7 mouse cellular contexts compared by ENCODE assay signal in genomic region chr10:19935295-19935623, GRCm38 (mm10). TPM values are rescaled to one million over a fixed set of nuclear protein-coding genes. Genes with fewer than 3 reads are reported as not detected.
A peak's percentile ranks its signal among the peaks of the same experiment; 100 is the strongest.
DNase-seq lines count a peak whose midpoint lies in the region; ATAC-seq and TF ChIP-seq lines count a peak whose summit lies in the region.

No protein-coding gene starts in this region.

- peaks cover 5% of the 10 kb centered on the region; the same call in 1 of the 2 replicates for H3K27me3 ChIP-seq in lung, postnatal 0 days (replicated peaks; ENCODE audit: insufficient read depth, low read length)
- H3K27me3 ChIP-seq in kidney, embryonic 14.5 days (ENCODE audit: control insufficient read depth, insufficient read depth, low read length) = 0 out of 2 replicates have a peak, but pooled peaks cover 5% of the 10 kb centered on the region

- H3K4me3 ChIP-seq in lung, postnatal 0 days (ENCODE audit: low read depth, low read length) = peak overlapping the region; percentile 66
- peak overlapping the region; percentile 46 for H3K4me3 ChIP-seq in embryonic fibroblast, embryonic 13.5 days (ENCODE audit: insufficient read depth, low read length)
- H3K4me3 ChIP-seq in kidney, embryonic 14.5 days (ENCODE audit: low read length) = peak overlapping the region; percentile 70

- peak overlapping the region; percentile 41 for H3K9ac ChIP-seq in lung, postnatal 0 days (replicated peaks; ENCODE audit: low read depth)
- H3K9ac ChIP-seq in kidney, embryonic 14.5 days (ENCODE audit: low read depth, low read length) = peak overlapping the region; percentile 84; the same call in 1 of the 2 replicates

- no peak for TF ChIP-seq POLR2A in embryonic fibroblast, embryonic 13.5 days (IDR thresholded peaks at IDR 0.05; ENCODE audit: low read depth, low read length)

- H3K4me2 ChIP-seq in lung, postnatal 0 days (replicated peaks; ENCODE audit: low read depth, low read length) = peak overlapping the region; percentile 83
- peak overlapping the region; percentile 94 for H3K4me2 ChIP-seq in kidney, embryonic 14.5 days (replicated peaks; ENCODE audit: low read depth, low read length)

- no peak for DNase-seq in lung, postnatal 0 days (ENCODE audit: low spot score)
- DNase-seq in lung, postnatal 14 days = no peak
- DNase-seq in neural tube, embryonic 10.5 days (ENCODE audit: extremely low spot score, low spot score) = peak; percentile 44
- no peak for DNase-seq in frontal cortex, adult 2 months (ENCODE audit: extremely low spot score in 1 of 2, low spot score in 1 of 2)
- no peak for DNase-seq in left cerebral cortex, postnatal 14 days (ENCODE audit: low spot score in 2 of 2)

- 6% methylated on average over 10 of the region's 10 CpGs for WGBS in lung, postnatal 0 days
- 3% methylated on average over 10 of the region's 10 CpGs for WGBS in kidney, embryonic 14.5 days

- ATAC-seq in lung, postnatal 0 days = no peak
- ATAC-seq in kidney, embryonic 14.5 days (ENCODE audit: low FRiP score, low TSS enrichment) = no peak

- H3K9me3 ChIP-seq in lung, postnatal 0 days (ENCODE audit: low read length) = no peaks in the 10 kb centered on the region
- no peaks in the 10 kb centered on the region for H3K9me3 ChIP-seq in kidney, embryonic 14.5 days (ENCODE audit: control insufficient read depth, low read length)

- peak overlapping the region; percentile 72; the same call in 1 of the 2 replicates for H3K27ac ChIP-seq in lung, postnatal 0 days (ENCODE audit: low read length)
- no peak overlapping the region for H3K27ac ChIP-seq in embryonic fibroblast, embryonic 13.5 days (ENCODE audit: insufficient read depth, low read length)
- H3K27ac ChIP-seq in kidney, embryonic 14.5 days (ENCODE audit: low read depth, low read length) = no peak overlapping the region

- intact Hi-C loops in left cerebral cortex, postnatal 14 days (cut with DNase I) = loop anchor here (10.0 kb wide), 1 partner anchor 70 kb away; no protein-coding TSS in a partner anchor

- no peaks in the 10 kb centered on the region for H3K36me3 ChIP-seq in lung, postnatal 0 days (ENCODE audit: insufficient read depth, low read length)
- H3K36me3 ChIP-seq in kidney, embryonic 14.5 days (ENCODE audit: control insufficient read depth, insufficient read depth, low read length) = no peaks in the 10 kb centered on the region

- TF ChIP-seq EP300 in lung, postnatal 0 days (IDR thresholded peaks at IDR 0.05) = no peak

- no peak for TF ChIP-seq CTCF in lung, postnatal 0 days (IDR thresholded peaks at IDR 0.05)
- TF ChIP-seq CTCF in embryonic fibroblast, embryonic 13.5 days (IDR thresholded peaks at IDR 0.05; ENCODE audit: borderline replicate concordance, insufficient read depth, low read length) = no peak

- H3K4me1 ChIP-seq in lung, postnatal 0 days (ENCODE audit: insufficient read depth, low read depth, low read length) = peaks cover 3% of the 10 kb centered on the region; the same call in 1 of the 2 replicates
- H3K4me1 ChIP-seq in embryonic fibroblast, embryonic 13.5 days (ENCODE audit: control insufficient read depth, insufficient read depth, low read length) = no peaks in the 10 kb centered on the region; the same call in 1 of the 2 replicates
- H3K4me1 ChIP-seq in kidney, embryonic 14.5 days (ENCODE audit: control insufficient read depth, insufficient read depth, low read length) = peaks cover 24% of the 10 kb centered on the region; the same call in 1 of the 2 replicates

RNA-seq across cellular contexts. Expression of gene Map3k5, which starts 1.0 kb away (rescaled TPM):
- polyA plus RNA-seq in lung, postnatal 0 days (2015; fragmentation: Nextera tagmentation; extraction: Ambion mirVana) = 3.1 and 3.2 TPM in 2 replicates
- 4.0 and 4.7 TPM in 2 replicates for polyA plus RNA-seq in embryonic fibroblast, embryonic 13.5 days (2011; ENCODE audit: insufficient read length, low read depth, missing spikeins)
- 2.2 and 4.0 TPM in 2 replicates for polyA plus RNA-seq in kidney, embryonic 14.5 days (2014; fragmentation: Nextera tagmentation; extraction: Ambion mirVana)
- 10.5 and 10.9 TPM in 2 replicates for polyA plus RNA-seq in frontal cortex, adult 2 months (2012; rRNA removed)
- total RNA-seq in left cerebral cortex, postnatal 14 days (2021) = 10 to 100 TPM; 39.9 to 47.5 TPM

RNA-seq across cellular contexts. Expression of gene Pex7, which starts 27.8 kb away (rescaled TPM):
- 40.3 TPM in 2 replicates for polyA plus RNA-seq in lung, postnatal 0 days (2015; fragmentation: Nextera tagmentation; extraction: Ambion mirVana)
- 13.6 and 19.7 TPM in 2 replicates for polyA plus RNA-seq in embryonic fibroblast, embryonic 13.5 days (2011; ENCODE audit: insufficient read length, low read depth, missing spikeins)
- polyA plus RNA-seq in kidney, embryonic 14.5 days (2014; fragmentation: Nextera tagmentation; extraction: Ambion mirVana) = 36.1 and 45.4 TPM in 2 replicates
- 31.8 and 36.1 TPM in 2 replicates for polyA plus RNA-seq in frontal cortex, adult 2 months (2012; rRNA removed)
- 10 to 100 TPM; 26.1 to 27.4 TPM for total RNA-seq in left cerebral cortex, postnatal 14 days (2021)
